Mouse (Mus musculus) urinary bladder, postnatal 10 days (tissue): ENCODE results near the gene Atf6.

Experiments
- DNase-seq: peaks from one replicate; pipeline ENCODE4 v3.0.0; 2022; ENCODE audit warnings: low spot score

The Atf6 gene

GRCm38 (mm10) chr1:170845448-170846307, 21.9 kb downstream of the Atf6 start:
- no peak for DNase-seq

DNA sequence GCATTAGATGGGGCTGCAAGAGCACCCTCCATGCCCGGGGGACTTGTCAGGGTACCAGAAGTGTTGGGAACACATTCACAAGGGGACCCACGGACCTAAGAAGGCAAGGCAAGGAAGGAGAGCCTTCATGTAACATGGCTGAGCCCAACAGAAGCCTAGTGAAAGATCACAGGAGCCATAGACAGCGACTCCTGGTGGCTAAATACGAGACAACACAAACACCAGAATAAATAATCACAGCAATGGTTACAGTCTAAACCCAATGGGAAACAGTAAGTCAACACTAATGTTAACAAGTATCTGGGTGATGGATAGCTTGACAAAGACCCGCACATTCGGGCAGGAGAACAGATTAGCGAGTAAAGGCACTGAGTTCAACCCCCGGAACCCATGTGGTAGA, 23.2 kb downstream of the Atf6 start:
- DNase-seq: no peak

- DNase-seq: no peak
These were observed 27.9 kb downstream of the Atf6 start for GRCm38 (mm10) chr1:170839685-170840084.

GRCm38 (mm10) chr1:170834756-170835155, 32.8 kb downstream of the Atf6 start:
- DNase-seq: no peak

DNA sequence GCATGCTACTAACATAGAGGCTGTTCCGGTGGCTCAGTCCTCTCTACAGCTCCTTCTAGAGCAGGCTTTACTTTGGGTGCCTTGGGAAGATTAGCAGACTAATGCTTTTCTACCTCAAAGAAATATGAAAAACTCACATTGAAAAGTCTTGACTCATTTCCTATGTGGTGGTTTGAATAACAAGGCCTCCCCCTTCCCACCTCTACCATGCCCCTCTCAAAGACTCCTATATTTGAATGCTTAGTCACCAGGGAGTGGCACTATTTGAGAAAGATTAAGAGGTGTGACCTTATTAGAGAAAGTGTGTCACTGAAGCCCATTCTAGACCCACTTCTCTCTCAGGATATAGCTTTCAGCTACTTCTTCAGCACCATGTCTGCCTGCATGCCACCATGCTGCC, 37.8 kb downstream of the Atf6 start:
- DNase-seq: no peak

GRCm38 (mm10) chr1:170829344-170829743, 38.2 kb downstream of the Atf6 start:
- no peak for DNase-seq

GRCm38 (mm10) chr1:170820103-170820814, 47.3 kb downstream of the Atf6 start:
- no peak for DNase-seq

DNA sequence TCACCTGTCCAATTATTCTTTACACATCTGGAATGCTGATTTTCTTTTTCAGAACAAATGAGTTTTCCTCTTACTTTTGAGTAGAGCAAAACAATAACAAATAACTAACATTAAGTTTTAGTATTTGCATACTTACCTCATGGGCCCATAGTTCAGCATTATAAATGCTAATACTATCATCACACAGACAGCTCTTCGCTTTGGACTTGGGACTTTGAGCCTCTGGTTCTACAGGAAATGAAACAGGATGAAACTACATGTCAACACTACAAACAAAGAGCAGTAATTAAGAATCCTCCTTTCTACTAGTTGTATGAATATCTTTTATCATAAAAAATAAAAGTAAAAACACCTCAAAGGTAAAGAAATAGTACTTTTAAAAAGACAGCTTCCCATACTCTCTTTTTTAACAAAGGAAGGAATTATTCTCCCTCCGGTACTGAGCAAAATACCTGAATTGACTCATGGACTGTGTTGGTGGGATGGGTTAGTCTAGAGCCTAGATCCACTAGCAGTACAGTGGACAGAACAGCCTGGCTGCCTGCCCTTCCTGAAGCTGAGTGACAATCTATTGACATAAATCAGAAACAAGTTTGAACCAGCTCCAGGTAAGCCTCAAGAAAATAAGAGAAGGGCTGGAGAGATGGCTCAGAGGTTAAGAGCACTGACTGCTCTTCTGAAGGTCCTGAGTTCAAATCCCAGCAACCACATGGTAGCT, 52.1 kb downstream of the Atf6 start:
- no peak for DNase-seq

- no peak for DNase-seq
These were observed 54.7 kb downstream of the Atf6 start for GRCm38 (mm10) chr1:170812822-170813221.

GRCm38 (mm10) chr1:170807600-170808270, 59.8 kb downstream of the Atf6 start:
- DNase-seq: no peak

GRCm38 (mm10) chr1:170804721-170805120, 62.9 kb downstream of the Atf6 start:
- DNase-seq: no peak

DNA sequence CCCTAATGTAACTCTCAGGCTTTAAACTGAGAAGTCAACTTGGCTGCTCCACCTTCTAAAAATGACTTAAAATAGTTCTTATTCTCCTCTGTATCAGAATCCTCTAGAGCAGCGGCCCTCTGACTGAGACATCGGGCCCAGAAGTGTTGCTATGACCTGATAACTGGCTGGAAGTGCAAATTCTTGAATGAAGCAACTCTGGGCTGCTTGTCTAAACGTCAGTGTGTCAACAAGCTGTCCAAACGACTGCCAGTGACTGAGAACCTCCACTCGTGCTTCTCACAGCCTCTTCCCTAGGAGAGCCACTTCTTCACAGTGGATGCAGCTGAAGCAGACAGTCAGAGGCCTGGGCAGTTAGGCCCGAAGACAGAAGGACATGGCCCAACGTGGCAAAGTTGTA, 64.9 kb downstream of the Atf6 start:
- no peak for DNase-seq

- DNase-seq: no peak
These were observed 66.9 kb downstream of the Atf6 start for GRCm38 (mm10) chr1:170800694-170801093.

GRCm38 (mm10) chr1:170795741-170796347, 71.7 kb downstream of the Atf6 start:
- no peak for DNase-seq

DNA sequence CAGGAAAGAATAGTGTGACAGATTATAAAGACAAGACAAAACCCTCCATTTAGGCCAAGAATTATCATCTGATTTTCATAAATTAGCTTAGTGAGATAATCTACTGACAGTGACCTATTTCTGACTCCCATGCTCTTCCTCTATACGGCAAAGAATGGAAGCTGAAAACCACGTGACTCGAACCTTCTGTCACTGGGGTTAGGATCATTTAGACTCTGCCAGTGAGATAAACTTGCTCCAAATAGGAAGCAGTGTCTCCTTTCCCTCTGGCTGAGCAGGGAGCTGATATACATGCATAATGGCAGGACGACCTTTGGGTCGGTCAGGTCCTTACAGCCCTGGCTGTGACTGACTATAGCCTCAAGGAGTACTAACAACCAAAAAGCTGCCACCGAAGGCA, 76.0 kb downstream of the Atf6 start:
- no peak for DNase-seq

DNA sequence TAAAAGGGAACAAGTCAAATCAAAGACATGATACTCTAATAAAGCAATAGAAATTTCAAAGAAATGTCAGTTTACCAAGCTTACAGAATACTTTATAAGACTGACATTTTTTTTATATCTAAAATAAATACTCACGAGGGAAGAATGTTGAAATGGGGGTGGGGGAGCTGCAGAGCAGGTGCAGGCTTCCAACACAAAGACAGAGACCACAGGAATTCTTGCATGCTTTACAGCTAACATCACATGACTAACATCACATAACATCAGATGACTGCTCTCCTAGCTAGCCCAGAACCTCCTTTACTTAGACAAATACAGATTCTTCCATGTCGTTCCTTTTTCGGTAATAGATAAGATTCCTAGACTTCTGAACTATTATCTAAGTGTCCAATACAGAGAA, 76.6 kb downstream of the Atf6 start:
- no peak for DNase-seq

DNA sequence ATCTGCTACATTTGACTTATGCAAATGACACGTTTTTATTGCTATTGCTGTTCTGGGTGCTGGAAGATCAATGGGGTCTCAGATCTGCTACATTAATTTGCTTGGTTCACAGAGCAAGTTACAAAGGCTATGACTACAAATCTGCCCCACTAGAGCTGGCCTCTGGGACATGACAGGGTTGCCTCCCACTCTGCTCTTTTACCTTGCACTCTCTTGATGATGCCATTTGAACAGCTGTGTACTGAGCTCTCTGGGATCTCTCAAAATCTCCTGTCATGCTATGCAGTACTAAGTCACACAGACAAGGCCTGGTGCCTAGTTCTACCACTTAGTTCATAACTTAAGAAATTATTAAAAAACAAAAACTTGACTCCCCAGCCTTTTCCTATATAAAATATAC, 79.9 kb downstream of the Atf6 start:
- no peak for DNase-seq

- DNase-seq: no peak
These were observed 80.8 kb downstream of the Atf6 start for GRCm38 (mm10) chr1:170786570-170787341.

GRCm38 (mm10) chr1:170777688-170778087, 89.9 kb downstream of the Atf6 start:
- DNase-seq: no peak

DNA sequence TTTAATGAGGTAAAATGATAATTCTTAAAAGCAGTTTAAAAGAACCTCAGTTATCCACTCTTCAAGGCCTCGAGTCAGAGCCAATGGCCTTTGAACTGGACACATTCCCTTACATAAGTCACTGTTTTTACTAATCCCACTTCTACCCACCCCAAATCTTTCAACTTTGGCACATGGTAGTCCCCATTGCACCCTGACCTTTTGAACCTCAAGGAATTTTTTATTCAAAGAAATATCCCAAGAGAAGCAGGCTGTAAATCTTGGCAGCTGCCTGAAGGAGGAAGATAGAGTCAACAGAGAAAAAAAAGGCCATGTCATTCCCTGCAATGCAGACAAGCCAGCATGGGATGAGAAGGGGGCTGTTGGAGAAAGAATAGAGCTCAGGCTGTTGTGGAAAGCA, 93.1 kb downstream of the Atf6 start:
- no peak for DNase-seq

- no peak for DNase-seq
These were observed 94.1 kb downstream of the Atf6 start for GRCm38 (mm10) chr1:170773506-170773905.
